Mouse (Mus musculus) forebrain, embryonic 14.5 days (tissue): ENCODE measurements around the gene Pole4. TPM values are rescaled to one million over a fixed set of nuclear protein-coding genes. Genes with fewer than 3 reads are reported as not detected.

ENCODE experiments used
- ATAC-seq: fragments of 200-750 bp; cut with Nextera tagmentation; 2 replicates; pipeline ENCODE4 v1.8.0; 2017; ENCODE audit warnings: mild to moderate bottlenecking, moderate library complexity
- DNase-seq: peaks from one replicate; pipeline ENCODE4 v3.0.0-alpha.2; 2015; ENCODE audit warnings: low spot score
- H3K27ac ChIP-seq: fragments of 300-500 bp; sonication (generic); 2 replicates; pipeline ENCODE4 v1.5.1; 2014; ENCODE audit warnings: low read depth, mild to moderate bottlenecking, control low read depth, low read length, moderate library complexity
- H3K27me3 ChIP-seq: fragments of 300-500 bp; sonication (generic); replicated peaks from 2 replicates; pipeline ENCODE4 v1.6.1; 2014; ENCODE audit warnings: low read length, control low read depth, mixed read lengths; ENCODE audit not compliant: control insufficient read depth, insufficient read depth
- H3K36me3 ChIP-seq: fragments of 300-500 bp; sonication (generic); 2 replicates; pipeline ENCODE4 v1.6.1; 2014; ENCODE audit warnings: low read length, control low read depth; ENCODE audit not compliant: control insufficient read depth, insufficient read depth
- H3K4me1 ChIP-seq: fragments of 300-500 bp; sonication (generic); 2 replicates; pipeline ENCODE4 v1.6.1; 2014; ENCODE audit warnings: antibody characterized with exemption, low read length, control low read depth; ENCODE audit not compliant: control insufficient read depth, insufficient read depth
- H3K4me2 ChIP-seq: fragments of 300-500 bp; sonication (generic); 2 replicates; pipeline ENCODE4 v1.6.1; 2014; ENCODE audit warnings: mild to moderate bottlenecking, control low read depth, low read length
- H3K4me3 ChIP-seq: fragments of 300-500 bp; sonication (generic); 2 replicates; pipeline ENCODE4 v1.5.1; 2014; ENCODE audit warnings: low read depth, low read length, control low read depth
- H3K9ac ChIP-seq: fragments of 300-500 bp; sonication (generic); 2 replicates; pipeline ENCODE4 v1.6.1; 2014; ENCODE audit warnings: mild to moderate bottlenecking, low read length, control low read depth, moderate library complexity
- H3K9me3 ChIP-seq: fragments of 300-500 bp; sonication (generic); replicated peaks from 2 replicates; pipeline ENCODE4 v1.6.1; 2016; ENCODE audit warnings: low read length, control low read depth, mixed read lengths; ENCODE audit not compliant: control insufficient read depth
- WGBS: fragments of 180-500 bp; shearing (Covaris S2); extraction: QIAGEN DNeasy Blood & Tissue Kit; methylation state at CpG from one replicate; pipeline ENCODE4 v1.1.7; 2014; 5-methylcytosine and 5-hydroxymethylcytosine counted together
- polyA plus RNA-seq: library from polyadenylated mRNA; unstranded; fragments of >200 nt; fragmentation: Nextera tagmentation; extraction: Ambion mirVana; gene quantifications from 2 replicates; pipeline ENCODE4 v1.2.1, GENCODE M21; 2014

The Pole4 gene
- polyA plus RNA-seq, 1 experiment from 2014 or later, result 126 TPM

GRCm38 (mm10) chr6:82585396-82585795, 119.8 kb downstream of the Pole4 start:
- H3K4me2 ChIP-seq, result no peak overlapping the region
- ATAC-seq (no peak), DNase-seq (no peak)
- no peaks in the 10 kb centered on the region for H3K4me1 ChIP-seq
- WGBS, result 48% methylated on average over 5 of the region's 6 CpGs
- no peaks in the 10 kb centered on the region for H3K36me3 ChIP-seq
- no peaks in the 10 kb centered on the region for H3K27me3 ChIP-seq
- H3K27ac ChIP-seq, result no peak overlapping the region
- no peak overlapping the region for H3K9ac ChIP-seq
- H3K4me3 ChIP-seq, result no peak overlapping the region
- no peaks in the 10 kb centered on the region for H3K9me3 ChIP-seq

- H3K4me1 ChIP-seq, result no peaks in the 10 kb centered on the region
- no peak overlapping the region for H3K27ac ChIP-seq
- no peak for ATAC-seq
- no peaks in the 10 kb centered on the region for H3K9me3 ChIP-seq
- H3K4me2 ChIP-seq, result no peak overlapping the region
- H3K27me3 ChIP-seq, result no peaks in the 10 kb centered on the region
- no peak overlapping the region for H3K9ac ChIP-seq
- 91% methylated on average over 5 of the region's 5 CpGs for WGBS
- H3K4me3 ChIP-seq, result no peak overlapping the region
- DNase-seq, result no peak
- H3K36me3 ChIP-seq, result no peaks in the 10 kb centered on the region
Observed at GRCm38 (mm10) chr6:82575445-82575844, 129.7 kb downstream of the Pole4 start.

Other genes with a start within 250 kb of the Pole4 start
- gene Hk2, start 69.1 kb upstream of the Pole4 start, polyA plus RNA-seq, result 4.9 and 5.5 TPM in 2 replicates
- 4.0 and 5.7 TPM in 2 replicates for gene Sema4f, start 234.4 kb upstream of the Pole4 start, polyA plus RNA-seq
- 0.13 TPM in 1 of 2 replicates, not detected in the other for gene M1ap, start 241.5 kb upstream of the Pole4 start, polyA plus RNA-seq